Mouse (Mus musculus): ENCODE data around the gene Olfr472. TPM values are rescaled to one million over a fixed set of nuclear protein-coding genes. Genes with fewer than 3 reads are reported as not detected.
"Not testable (repeated sequence)": the region's sequence is repeated elsewhere in the genome, so short reads cannot be mapped to it uniquely, and the experiment has no call there.

The Olfr472 gene
- polyA plus RNA-seq (2015; fragmentation: Nextera tagmentation; extraction: Ambion mirVana): 0.04 TPM in 1 of 2 replicates, not detected in the other

GRCm38 (mm10) chr7:107897602-107898001 is at the start of gene Olfr472:
Gene Olfr472, plus strand, starts transcription at chr7:107897902.
- no peak within 1 kb of the TSS for H3K27ac ChIP-seq (replicated peaks)
- ATAC-seq (ENCODE audit: low FRiP score, low TSS enrichment) (no peak), DNase-seq (ENCODE audit: low spot score) (no peak)
- H3K9ac ChIP-seq (ENCODE audit: low read length): no peak within 1 kb of the TSS
- H3K4me2 ChIP-seq (replicated peaks; ENCODE audit: low read depth): no peak within 1 kb of the TSS
- no peaks in the 10 kb centered on the region for H3K27me3 ChIP-seq (ENCODE audit: control insufficient read depth, insufficient read depth, low read length)
- no peaks in the 10 kb centered on the region for H3K36me3 ChIP-seq (ENCODE audit: control insufficient read depth, insufficient read depth, low read length)
- H3K4me1 ChIP-seq (replicated peaks; ENCODE audit: control insufficient read depth, insufficient read depth): no peaks in the 10 kb centered on the region
- TF ChIP-seq EP300 (optimal IDR thresholded peaks at IDR 0.05) (no peak), CTCF (IDR thresholded peaks at IDR 0.05; ENCODE audit: low read depth) (no peak)
- no peak within 1 kb of the TSS for H3K4me3 ChIP-seq (ENCODE audit: low read depth, low read length)
- no peaks in the 10 kb centered on the region for H3K9me3 ChIP-seq (ENCODE audit: control insufficient read depth, low read length)

- Histone ChIP-seq H3K4me2 (replicated peaks; ENCODE audit: low read depth) (no peak within 1 kb of the TSS), H3K9me3 (ENCODE audit: control insufficient read depth, low read length) (no peaks in the 10 kb centered on the region), H3K4me1 (replicated peaks; ENCODE audit: control insufficient read depth, insufficient read depth) (no peaks in the 10 kb centered on the region), H3K36me3 (ENCODE audit: control insufficient read depth, insufficient read depth, low read length) (no peaks in the 10 kb centered on the region), H3K4me3 (ENCODE audit: low read depth, low read length) (no peak within 1 kb of the TSS), H3K27me3 (ENCODE audit: control insufficient read depth, insufficient read depth, low read length) (no peaks in the 10 kb centered on the region), H3K27ac (replicated peaks) (no peak within 1 kb of the TSS), H3K9ac (ENCODE audit: low read length) (no peak within 1 kb of the TSS)
- TF ChIP-seq EP300 (optimal IDR thresholded peaks at IDR 0.05) (no peak), CTCF (IDR thresholded peaks at IDR 0.05; ENCODE audit: low read depth) (no peak)
- 93% methylated on average over 1 of the region's 1 CpGs for WGBS
- DNase-seq (ENCODE audit: low spot score) (no peak), ATAC-seq (ENCODE audit: low FRiP score, low TSS enrichment) (no peak)
Observed at GRCm38 (mm10) chr7:107930146-107930545, 32.4 kb downstream of the Olfr472 start, which contains the start of gene Olfr473. Gene Olfr473, plus strand, starts transcription at chr7:107930446.

- H3K36me3 ChIP-seq (ENCODE audit: control insufficient read depth, insufficient read depth, low read length); H3K27me3 ChIP-seq (ENCODE audit: control insufficient read depth, insufficient read depth, low read length); H3K4me2 ChIP-seq (replicated peaks; ENCODE audit: low read depth); H3K27ac ChIP-seq (replicated peaks); DNase-seq (ENCODE audit: low spot score); H3K9ac ChIP-seq (ENCODE audit: low read length); H3K4me1 ChIP-seq (replicated peaks; ENCODE audit: control insufficient read depth, insufficient read depth); ATAC-seq (ENCODE audit: low FRiP score, low TSS enrichment); H3K9me3 ChIP-seq (ENCODE audit: control insufficient read depth, low read length); H3K4me3 ChIP-seq (ENCODE audit: low read depth, low read length): not testable (repeated sequence)
- WGBS: 94% methylated on average over 12 of the region's 12 CpGs
Observed at GRCm38 (mm10) chr7:107952539-107952938, 54.8 kb downstream of the Olfr472 start.

GRCm38 (mm10) chr7:107954343-107954742 is 56.6 kb downstream of the Olfr472 start, which contains the start of gene Olfr474:
Gene Olfr474, plus strand, starts transcription at chr7:107954643.
- Histone ChIP-seq H3K4me2 (replicated peaks; ENCODE audit: low read depth) (no peak within 1 kb of the TSS), H3K9me3 (ENCODE audit: control insufficient read depth, low read length) (no peaks in the 10 kb centered on the region), H3K9ac (ENCODE audit: low read length) (no peak within 1 kb of the TSS), H3K36me3 (ENCODE audit: control insufficient read depth, insufficient read depth, low read length) (no peaks in the 10 kb centered on the region), H3K4me3 (ENCODE audit: low read depth, low read length) (no peak within 1 kb of the TSS), H3K27ac (replicated peaks) (no peak within 1 kb of the TSS), H3K27me3 (ENCODE audit: control insufficient read depth, insufficient read depth, low read length) (no peaks in the 10 kb centered on the region), H3K4me1 (replicated peaks; ENCODE audit: control insufficient read depth, insufficient read depth) (no peaks in the 10 kb centered on the region)
- ATAC-seq (ENCODE audit: low FRiP score, low TSS enrichment) (no peak), DNase-seq (ENCODE audit: low spot score) (no peak)
- TF ChIP-seq CTCF (IDR thresholded peaks at IDR 0.05; ENCODE audit: low read depth) (no peak), EP300 (optimal IDR thresholded peaks at IDR 0.05) (no peak)
- WGBS: 84% methylated on average over 1 of the region's 1 CpGs

Other genes with a start within 250 kb of the Olfr472 start
- gene Cyb5r2, start 139.9 kb upstream of the Olfr472 start, polyA plus RNA-seq (2015; fragmentation: Nextera tagmentation; extraction: Ambion mirVana): 0.04 and 0.08 TPM in 2 replicates
- gene Ovch2, start 96.7 kb upstream of the Olfr472 start, polyA plus RNA-seq (2015; fragmentation: Nextera tagmentation; extraction: Ambion mirVana): not detected in 2 replicates
- not detected in 2 replicates for gene Olfr467, start 85.6 kb upstream of the Olfr472 start, polyA plus RNA-seq (2015; fragmentation: Nextera tagmentation; extraction: Ambion mirVana)
- gene Olfr469, start 72.4 kb upstream of the Olfr472 start, polyA plus RNA-seq (2015; fragmentation: Nextera tagmentation; extraction: Ambion mirVana): not detected in 2 replicates
- not detected in 2 replicates for gene Olfr470, start 50.4 kb upstream of the Olfr472 start, polyA plus RNA-seq (2015; fragmentation: Nextera tagmentation; extraction: Ambion mirVana)
- gene Olfr473, start 32.5 kb downstream of the Olfr472 start, polyA plus RNA-seq (2015; fragmentation: Nextera tagmentation; extraction: Ambion mirVana): not detected in 2 replicates
- gene Olfr474, start 56.7 kb downstream of the Olfr472 start, polyA plus RNA-seq (2015; fragmentation: Nextera tagmentation; extraction: Ambion mirVana): not detected in 2 replicates
- not detected in 2 replicates for gene Olfr476, start 66.9 kb downstream of the Olfr472 start, polyA plus RNA-seq (2015; fragmentation: Nextera tagmentation; extraction: Ambion mirVana)
- gene Olfr477, start 88.8 kb downstream of the Olfr472 start, polyA plus RNA-seq (2015; fragmentation: Nextera tagmentation; extraction: Ambion mirVana): not detected in 2 replicates
- not detected in 2 replicates for gene Olfr478, start 136.1 kb downstream of the Olfr472 start, polyA plus RNA-seq (2015; fragmentation: Nextera tagmentation; extraction: Ambion mirVana)
- gene Olfr479, start 152.8 kb downstream of the Olfr472 start, polyA plus RNA-seq (2015; fragmentation: Nextera tagmentation; extraction: Ambion mirVana): not detected in 2 replicates
- not detected in 2 replicates for gene Olfr480, start 169.4 kb downstream of the Olfr472 start, polyA plus RNA-seq (2015; fragmentation: Nextera tagmentation; extraction: Ambion mirVana)
- not detected in 2 replicates for gene Olfr481, start 182.0 kb downstream of the Olfr472 start, polyA plus RNA-seq (2015; fragmentation: Nextera tagmentation; extraction: Ambion mirVana)
- gene Olfr482, start 199.7 kb downstream of the Olfr472 start, polyA plus RNA-seq (2015; fragmentation: Nextera tagmentation; extraction: Ambion mirVana): 0.07 and 0.22 TPM in 2 replicates
- gene Olfr483, start 202.9 kb downstream of the Olfr472 start, polyA plus RNA-seq (2015; fragmentation: Nextera tagmentation; extraction: Ambion mirVana): not detected in 2 replicates
- gene Olfr484, start 229.5 kb downstream of the Olfr472 start, polyA plus RNA-seq (2015; fragmentation: Nextera tagmentation; extraction: Ambion mirVana): not detected in 2 replicates